Mouse (Mus musculus) stomach, embryonic 16.5 days (tissue): Measurements from ENCODE around the gene Afg1l. TPM values are rescaled to one million over a fixed set of nuclear protein-coding genes. Genes with fewer than 3 reads are reported as not detected.

Source experiments
- polyA plus RNA-seq: library from polyadenylated mRNA; unstranded; fragments of >200 nt; fragmentation: Nextera tagmentation; extraction: Ambion mirVana; gene quantifications from 2 replicates; pipeline ENCODE4 v1.2.1, GENCODE M21; 2015

Afg1l gene
- polyA plus RNA-seq, 1 experiment from 2014 or later, result 9.2 TPM

Other genes starting within 250 kb of the Afg1l start
- 7.2 and 7.6 TPM in 2 replicates for gene Foxo3, start 201.8 kb downstream of the Afg1l start, polyA plus RNA-seq
- 350 and 385 TPM in 2 replicates for gene Snx3, start 23.5 kb upstream of the Afg1l start, polyA plus RNA-seq
- gene Nr2e1, start 105.1 kb upstream of the Afg1l start, polyA plus RNA-seq, result not detected in 2 replicates
- 13.5 and 13.8 TPM in 2 replicates for gene Ostm1, start 105.3 kb upstream of the Afg1l start, polyA plus RNA-seq